Mouse (Mus musculus) adrenal gland, adult 2 months (tissue): ENCODE data around the gene Armh4. TPM values are rescaled to one million over a fixed set of nuclear protein-coding genes. Genes with fewer than 3 reads are reported as not detected.

ENCODE experiments used
- DNase-seq: peaks from one replicate; pipeline ENCODE4 v3.0.0; 2021
- polyA plus RNA-seq: library from polyadenylated mRNA; depleted of rRNA; stranded (reverse); fragments of >200 nt; gene quantifications from 2 replicates; pipeline ENCODE4 v1.2.3, GENCODE M21; 2012; rRNA removed
- total RNA-seq, 2 experiments: library from RNA; stranded (reverse); gene quantifications; 2 replicates each; pipeline ENCODE4 v1.2.3; 2021

Armh4 gene
- total and polyA plus RNA-seq, 3 experiments, result 0.35 to 1.5 (median 0.89) TPM

DNA sequence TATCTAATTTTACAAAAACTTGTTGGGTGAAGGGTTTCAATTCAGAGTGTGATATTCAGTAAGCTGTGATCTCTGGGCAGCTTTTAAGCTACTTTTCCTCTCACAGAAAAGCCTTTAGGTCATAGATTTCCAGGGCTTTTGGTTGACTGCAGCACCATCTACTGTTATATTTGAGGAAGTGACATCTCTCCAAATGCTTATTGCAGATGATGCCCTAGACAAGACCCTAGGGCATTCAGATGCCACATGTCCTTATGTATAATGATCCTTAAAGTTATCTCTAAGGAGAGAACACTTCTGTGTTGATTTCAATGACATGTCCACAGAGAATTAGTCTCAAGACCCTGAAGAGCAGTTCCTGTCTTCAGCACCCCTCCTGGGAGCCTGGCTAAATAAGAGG, 49.2 kb downstream of the Armh4 start:
- DNase-seq, result no peak

GRCm38 (mm10) chr14:49723361-49724054, 59.7 kb downstream of the Armh4 start:
- DNase-seq, result peak; percentile 45

DNA sequence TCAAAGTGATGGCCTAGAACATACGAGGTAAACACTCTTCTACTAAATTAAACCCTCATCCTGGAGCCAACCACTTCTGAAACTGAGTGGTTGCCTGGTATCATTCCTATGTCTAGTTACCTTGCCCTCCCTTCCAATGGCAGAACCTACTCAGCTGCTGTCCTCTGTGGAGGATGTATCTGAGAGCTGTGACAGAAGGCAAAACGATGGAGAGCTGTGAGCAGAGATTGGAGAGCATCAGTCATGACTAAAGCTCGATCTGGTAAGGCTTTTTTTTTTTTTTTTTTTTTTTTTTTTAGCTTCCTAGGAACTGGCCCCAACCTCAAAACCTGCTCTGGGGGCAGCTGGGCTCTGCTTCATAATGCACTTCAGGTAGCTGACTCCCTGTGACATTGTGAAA, 60.4 kb downstream of the Armh4 start:
- no peak for DNase-seq

DNA sequence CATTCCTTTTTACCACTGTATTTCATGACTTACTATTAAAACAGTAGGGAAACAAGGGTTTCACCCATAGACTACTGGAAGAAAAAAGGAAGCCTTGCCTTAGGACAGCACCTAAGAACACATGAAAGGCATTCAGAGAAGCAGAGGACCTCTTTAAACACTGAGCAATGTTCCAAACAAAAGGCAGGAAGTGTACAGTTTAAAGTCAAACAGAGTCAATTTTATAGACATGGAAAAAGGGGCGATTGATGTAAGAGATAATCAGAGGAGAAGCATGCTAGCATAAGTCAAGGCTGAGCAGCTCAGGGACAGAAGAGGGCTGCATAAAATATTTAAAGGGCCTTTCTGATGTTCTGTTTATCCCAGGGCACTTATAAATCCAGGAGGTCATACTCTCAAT, 61.9 kb downstream of the Armh4 start:
- no peak for DNase-seq

- DNase-seq, result peak; percentile 68
Observed at GRCm38 (mm10) chr14:49719678-49720077, 63.5 kb downstream of the Armh4 start.

- peak; percentile 23 for DNase-seq
Observed at GRCm38 (mm10) chr14:49711016-49711415, 72.2 kb downstream of the Armh4 start.

DNA sequence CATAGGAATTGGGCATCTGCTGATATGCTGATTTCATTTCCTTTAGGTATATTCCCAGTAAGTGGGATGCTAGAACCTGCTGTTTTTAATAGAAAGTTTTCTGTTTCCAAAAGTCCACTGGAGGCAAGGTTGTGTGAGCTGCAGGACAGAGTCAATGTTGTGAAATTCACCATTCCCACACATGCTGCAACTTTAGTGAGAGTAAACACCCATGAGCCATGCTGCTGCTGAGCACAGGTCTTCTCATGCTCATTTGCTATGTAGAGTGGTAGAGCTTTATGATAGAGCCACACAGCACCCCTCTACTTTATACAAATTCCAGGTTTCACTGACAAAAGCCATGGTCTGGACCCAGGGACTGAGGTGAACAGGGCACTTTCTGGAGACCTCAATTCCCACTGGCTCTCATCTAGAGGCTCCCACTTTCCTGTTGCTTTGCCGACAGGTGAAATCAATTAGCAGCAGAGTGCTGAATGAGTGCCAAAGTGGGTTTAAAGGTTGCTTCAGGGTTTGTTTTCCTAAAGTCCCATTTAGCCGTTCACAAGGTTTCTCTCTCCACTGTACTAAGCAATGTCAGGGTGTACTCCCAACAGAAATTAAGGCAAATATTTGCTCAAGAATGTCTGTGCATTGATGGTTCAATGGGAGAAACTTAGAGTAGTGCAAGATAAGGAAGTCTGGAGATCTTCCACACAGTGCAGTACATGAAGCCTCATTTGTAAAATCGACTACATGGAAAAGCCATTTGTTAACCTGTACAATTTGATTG, 79.6 kb downstream of the Armh4 start:
- DNase-seq, result no peak

- no peak for DNase-seq
Observed at GRCm38 (mm10) chr14:49679511-49680284, 103.5 kb downstream of the Armh4 start.

DNA sequence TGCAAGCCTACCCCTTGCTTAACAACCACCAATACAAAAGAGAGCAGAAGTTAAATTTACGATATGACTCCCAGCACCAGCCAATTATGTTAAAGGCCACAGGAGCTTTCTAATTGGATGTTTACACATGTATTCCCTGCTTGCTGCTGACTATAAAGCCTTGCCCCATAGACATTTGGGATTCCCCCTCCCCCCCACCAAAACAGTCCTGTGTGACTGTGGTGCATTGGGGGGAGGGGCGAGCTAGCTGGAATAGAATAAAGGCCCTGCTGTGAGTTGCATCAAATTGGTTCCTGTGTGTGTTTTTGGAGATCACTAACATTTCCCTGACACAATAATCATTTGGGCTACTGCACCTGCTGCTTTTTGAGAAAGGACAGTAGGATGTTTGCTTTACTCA, 106.6 kb downstream of the Armh4 start:
- DNase-seq, result no peak

DNA sequence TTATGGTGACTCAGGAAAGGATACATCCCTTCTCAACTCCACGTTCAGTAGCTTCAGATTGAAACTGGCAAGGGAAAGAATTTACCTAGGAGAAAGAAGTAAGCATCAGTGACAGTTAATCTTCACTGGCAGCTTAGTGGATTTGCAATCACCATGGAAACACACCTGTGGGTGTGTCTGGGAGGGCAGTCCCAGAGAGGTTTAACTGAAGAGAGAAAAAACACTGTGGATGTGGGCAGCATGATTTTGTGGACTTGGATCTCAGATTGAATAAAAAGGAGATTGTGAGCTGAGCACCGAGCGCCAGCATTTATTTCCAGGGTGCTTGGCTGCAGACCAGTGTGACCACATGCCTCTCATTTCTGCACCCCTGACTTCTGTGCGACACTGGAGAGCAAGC, 122.7 kb downstream of the Armh4 start:
- DNase-seq, result no peak

GRCm38 (mm10) chr14:49649191-49649590, 134.0 kb downstream of the Armh4 start:
- DNase-seq, result peak; percentile 82

GRCm38 (mm10) chr14:49637422-49637821, 145.8 kb downstream of the Armh4 start:
- DNase-seq, result no peak

- no peak for DNase-seq
Observed at GRCm38 (mm10) chr14:49626055-49626454, 157.1 kb downstream of the Armh4 start.

Other genes with a start within 250 kb of the Armh4 start
- gene Olfr722, start 118.6 kb upstream of the Armh4 start, total RNA-seq, result not detected
- gene Olfr722, start 118.6 kb upstream of the Armh4 start, polyA plus RNA-seq, result not detected in 2 replicates
- not detected for gene Olfr723, start 148.4 kb upstream of the Armh4 start, total RNA-seq
- gene Olfr723, start 148.4 kb upstream of the Armh4 start, polyA plus RNA-seq, result not detected in 2 replicates
- gene Olfr724, start 179.9 kb upstream of the Armh4 start, total RNA-seq, result not detected
- gene Olfr724, start 179.9 kb upstream of the Armh4 start, polyA plus RNA-seq, result not detected in 2 replicates